Mouse (Mus musculus) testis, adult 2 months (tissue): ENCODE data around the gene Hsd17b2.

Experiments used
- CTCF ChIP-seq: fragments of 200-500 bp; IDR thresholded peaks from 2 replicates; pipeline ENCODE4 v1.5.1; 2012; ENCODE audit warnings: low read depth, mild to moderate bottlenecking, inconsistent platforms, low read length, moderate library complexity; ENCODE audit not compliant: control insufficient read depth, insufficient read depth, insufficient replicate concordance
- POLR2A ChIP-seq: fragments of 200-500 bp; IDR thresholded peaks from 2 replicates; pipeline ENCODE4 v1.6.1; 2012; ENCODE audit warnings: low read depth, mild to moderate bottlenecking, inconsistent platforms, low read length, moderate library complexity; ENCODE audit not compliant: control insufficient read depth

DNA sequence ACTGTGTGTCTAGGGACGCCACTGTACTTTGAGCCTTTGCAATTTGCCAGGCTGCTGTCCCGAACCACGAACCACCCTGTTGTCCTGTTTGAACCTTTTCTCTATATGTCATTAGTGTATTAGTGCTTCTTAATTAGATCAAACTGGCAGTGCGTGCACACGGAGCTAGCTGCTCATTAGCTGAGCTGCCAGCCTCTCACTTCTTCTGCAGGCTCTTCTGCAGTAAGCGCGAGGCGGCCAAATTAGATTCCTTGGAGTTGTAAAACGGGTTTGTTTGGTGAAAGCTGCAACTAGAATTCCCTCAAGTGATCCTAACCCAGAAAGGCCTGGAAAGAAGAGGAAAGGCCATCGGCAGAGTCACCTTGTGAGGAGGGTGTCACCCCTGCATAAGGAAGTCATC is 997 bp downstream of the Hsd17b2 start:
- TF ChIP-seq CTCF (no peak), POLR2A (no peak)
